27 mouse cellular contexts compared by ENCODE assay signal in genomic region chr11:93950045-93950444, GRCm38 (mm10). TPM values are rescaled to one million over a fixed set of nuclear protein-coding genes. Genes with fewer than 3 reads are reported as not detected.
A peak's percentile ranks its signal among the peaks of the same experiment; 100 is the strongest.
DNase-seq lines count a peak whose midpoint lies in the region; ATAC-seq and TF ChIP-seq lines count a peak whose summit lies in the region.
"Had no signal": no experiment of that assay in that cellular context is flagged by ENCODE, and none has a peak within 500 bp of the region (broad histone marks: within the 10 kb centered on the region; RNA-seq: fewer than 3 reads in every experiment).

No protein-coding gene starts in this region.

- H3K9me3 ChIP-seq in intestine, embryonic 16.5 days (ENCODE audit: control insufficient read depth, low read length), result no peaks in the 10 kb centered on the region
- H3K9me3 ChIP-seq: forebrain, embryonic 10.5 days; G1E; hindbrain, embryonic 13.5 days; limb, embryonic 13.5 days; megakaryocyte, embryonic 14.5 days; neural tube, embryonic 12.5 days had no signal

- peaks cover 21% of the 10 kb centered on the region; the same call in 1 of the 2 replicates for H3K4me1 ChIP-seq in kidney, adult 2 months (ENCODE audit: control insufficient read depth, insufficient read depth, low read length)
- H3K4me1 ChIP-seq in intestine, embryonic 16.5 days (ENCODE audit: control insufficient read depth, insufficient read depth, low read length), result peaks cover 11% of the 10 kb centered on the region; the same call in 1 of the 2 replicates

- peak; percentile 76 for DNase-seq in kidney, adult 2 months
- no peak for DNase-seq in kidney, postnatal 4 days
- no peak for DNase-seq in layer of hippocampus, adult 2 months (ENCODE audit: low spot score in 2 of 2)
- no peak for DNase-seq in layer of hippocampus, postnatal 36 days
- DNase-seq in 3T3-L1 (ENCODE audit: low read depth, low spot score), result peak; percentile 36
- no peak for DNase-seq in cerebellum, adult 9-11 months
- DNase-seq: adrenal gland, adult 2 months; B cell, adult 2 months; cerebellum, adult 11-12 months; cerebellum, postnatal 14 days; gastrocnemius, postnatal 14 days; heart, postnatal 36 days; lung, adult 2 months; lung, postnatal 36 days; midbrain, embryonic 14.5 days; retina, postnatal 1 day; right cerebral cortex, postnatal 25 days had no signal

- no peaks in the 10 kb centered on the region; the same call in 1 of the 2 replicates for H3K36me3 ChIP-seq in kidney, adult 2 months (ENCODE audit: control insufficient read depth, insufficient read depth, low read length)
- H3K36me3 ChIP-seq in intestine, embryonic 16.5 days (ENCODE audit: control insufficient read depth, insufficient read depth, low read length), result peaks cover 14% of the 10 kb centered on the region

- H3K9ac ChIP-seq in intestine, embryonic 16.5 days (ENCODE audit: low read depth, low read length), result no peak overlapping the region
- H3K9ac ChIP-seq: hindbrain, embryonic 13.5 days; limb, embryonic 13.5 days; neural tube, embryonic 12.5 days had no signal

- 39% methylated on average over 1 of the region's 1 CpGs for WGBS in kidney, adult 2 months
- WGBS in intestine, embryonic 16.5 days, result 83% methylated on average over 1 of the region's 1 CpGs

- no peak for TF ChIP-seq CTCF in kidney, adult 2 months (conservative IDR thresholded peaks at IDR 0.05; ENCODE audit: insufficient read depth, insufficient read length, low read depth, low read length)
- TF ChIP-seq CTCF in layer of hippocampus, adult 2 months (conservative IDR thresholded peaks at IDR 0.05), result peak; percentile 47

- TF ChIP-seq POLR2A in kidney, adult 2 months (IDR thresholded peaks at IDR 0.05; ENCODE audit: low read depth, low read length), result no peak

- ATAC-seq in intestine, embryonic 16.5 days, result peak; percentile 69
- ATAC-seq: forebrain, embryonic 16.5 days; inflammation-experienced regulatory T-cells, adult 6 months had no signal

- H3K27me3 ChIP-seq in kidney, adult 2 months (replicated peaks; ENCODE audit: control insufficient read depth, insufficient read depth, low read length), result no peaks in the 10 kb centered on the region
- H3K27me3 ChIP-seq in intestine, embryonic 16.5 days (replicated peaks; ENCODE audit: control insufficient read depth, insufficient read depth, low read length), result no peaks in the 10 kb centered on the region
- H3K27me3 ChIP-seq: CH12.LX; hindbrain, embryonic 13.5 days; limb, embryonic 13.5 days; megakaryocyte, embryonic 14.5 days; neural tube, embryonic 12.5 days had no signal

- no peak overlapping the region for H3K4me2 ChIP-seq in intestine, embryonic 16.5 days (ENCODE audit: low read depth, low read length)
- H3K4me2 ChIP-seq: hindbrain, embryonic 13.5 days; limb, embryonic 13.5 days; neural tube, embryonic 12.5 days had no signal

- no peak overlapping the region for H3K4me3 ChIP-seq in kidney, adult 2 months (ENCODE audit: insufficient read depth, low read depth, low read length)
- H3K4me3 ChIP-seq in layer of hippocampus, adult 2 months, result no peak overlapping the region
- no peak overlapping the region for H3K4me3 ChIP-seq in intestine, embryonic 16.5 days (ENCODE audit: low read length)
- H3K4me3 ChIP-seq: forebrain, embryonic 10.5 days; hindbrain, embryonic 13.5 days; limb, embryonic 13.5 days; megakaryocyte, embryonic 14.5 days; neural tube, embryonic 12.5 days had no signal

- no peak overlapping the region for H3K27ac ChIP-seq in kidney, adult 2 months (ENCODE audit: insufficient read depth, low read depth, low read length)
- H3K27ac ChIP-seq in layer of hippocampus, adult 2 months, result no peak overlapping the region
- H3K27ac ChIP-seq in intestine, embryonic 16.5 days (ENCODE audit: low read length), result no peak overlapping the region
- H3K27ac ChIP-seq: forebrain, embryonic 10.5 days; hindbrain, embryonic 13.5 days; limb, embryonic 13.5 days; neural tube, embryonic 12.5 days had no signal

RNA-seq across cellular contexts. Expression of gene Nme2, which starts 6.0 kb away (rescaled TPM):
- polyA plus RNA-seq in kidney, adult 2 months (2012; rRNA removed), result 380 and 386 TPM in 2 replicates
- total RNA-seq in layer of hippocampus, adult 2 months (2021), result 100 to 1,000 TPM in 1 of 2 experiments, 10 to 100 TPM in 1; 80.1 to 110 TPM
- 10 to 100 TPM; 77.8 to 91.6 TPM for total RNA-seq in layer of hippocampus, postnatal 36 days (2021)
- 300 and 311 TPM in 2 replicates for polyA plus RNA-seq in intestine, embryonic 16.5 days (2015; fragmentation: Nextera tagmentation; extraction: Ambion mirVana)

RNA-seq across cellular contexts. Expression of gene Gm20390, which starts 18.0 kb away (rescaled TPM):
- 45.1 and 88.3 TPM in 2 replicates for polyA plus RNA-seq in kidney, adult 2 months (2012; rRNA removed)
- 100 to 1,000 TPM in 1 of 2 experiments, 10 to 100 TPM in 1; 96.8 to 111 TPM for total RNA-seq in layer of hippocampus, adult 2 months (2021)
- 100 to 1,000 TPM; 123 to 125 TPM for total RNA-seq in layer of hippocampus, postnatal 36 days (2021)
- 415 and 469 TPM in 2 replicates for polyA plus RNA-seq in intestine, embryonic 16.5 days (2015; fragmentation: Nextera tagmentation; extraction: Ambion mirVana)

RNA-seq across cellular contexts. Expression of gene Nme1, which starts 18.3 kb away (rescaled TPM):
- polyA plus RNA-seq in kidney, adult 2 months (2012; rRNA removed), result 158 and 178 TPM in 2 replicates
- 10 to 100 TPM; 68.7 to 75.0 TPM for total RNA-seq in layer of hippocampus, adult 2 months (2021)
- 10 to 100 TPM; 56.9 to 82.9 TPM for total RNA-seq in layer of hippocampus, postnatal 36 days (2021)
- 156 and 157 TPM in 2 replicates for polyA plus RNA-seq in intestine, embryonic 16.5 days (2015; fragmentation: Nextera tagmentation; extraction: Ambion mirVana)

RNA-seq across cellular contexts. Expression of gene Spag9, which starts 45.8 kb away (rescaled TPM):
- polyA plus RNA-seq in kidney, adult 2 months (2012; rRNA removed), result 19.1 and 24.6 TPM in 2 replicates
- 100 to 1,000 TPM; 213 to 217 TPM for total RNA-seq in layer of hippocampus, adult 2 months (2021)
- 100 to 1,000 TPM; 217 to 221 TPM for total RNA-seq in layer of hippocampus, postnatal 36 days (2021)
- polyA plus RNA-seq in intestine, embryonic 16.5 days (2015; fragmentation: Nextera tagmentation; extraction: Ambion mirVana), result 17.8 and 23.4 TPM in 2 replicates

Comparison
In these comparisons a context has a peak if more than half of its experiments do, and no peak if none do; other contexts are left out.
1. DNase-seq: peak in kidney, adult 2 months (single experiment) and 3T3-L1 (single experiment); none in kidney, postnatal 4 days (0 of 2), layer of hippocampus, adult 2 months (0 of 2), layer of hippocampus, postnatal 36 days (0 of 2) and cerebellum, adult 9-11 months (single experiment).